Mouse (Mus musculus) thymus, adult 2 months (tissue): ENCODE data around the gene Shq1. TPM values are rescaled to one million over a fixed set of nuclear protein-coding genes. Genes with fewer than 3 reads are reported as not detected.
A peak's percentile ranks its signal among the peaks of the same experiment; 100 is the strongest.

Experiments used
- DNase-seq: peaks from one replicate; pipeline ENCODE4 v3.0.0; 2021
- H3K27ac ChIP-seq: fragments of 200-500 bp; 2 replicates; pipeline ENCODE4 v1.5.1; 2012; ENCODE audit warnings: low read length, control low read depth; ENCODE audit not compliant: control insufficient read depth, insufficient read depth
- H3K27me3 ChIP-seq: fragments of 200-500 bp; 2 replicates; pipeline ENCODE4 v1.6.1; 2012; ENCODE audit warnings: mild to moderate bottlenecking, low read length, moderate library complexity, mixed read lengths; ENCODE audit not compliant: control insufficient read depth, insufficient read depth
- H3K36me3 ChIP-seq: fragments of 200-500 bp; 2 replicates; pipeline ENCODE4 v1.6.1; 2012; ENCODE audit warnings: mild to moderate bottlenecking, low read length, moderate library complexity; ENCODE audit not compliant: control insufficient read depth, insufficient read depth
- H3K4me1 ChIP-seq: fragments of 200-500 bp; replicated peaks from 2 replicates; pipeline ENCODE4 v1.6.1; 2012; ENCODE audit warnings: low read length; ENCODE audit not compliant: control insufficient read depth, insufficient read depth
- H3K4me3 ChIP-seq: fragments of 200-500 bp; 2 replicates; pipeline ENCODE4 v1.5.1; 2012; ENCODE audit warnings: mild to moderate bottlenecking, low read length, control low read depth, moderate library complexity; ENCODE audit not compliant: control insufficient read depth, insufficient read depth
- CTCF ChIP-seq: fragments of 200-500 bp; IDR thresholded peaks from 2 replicates; pipeline ENCODE4 v1.5.1; 2012; ENCODE audit warnings: mild to moderate bottlenecking, control low read depth, low read length, moderate library complexity, borderline replicate concordance; ENCODE audit not compliant: control insufficient read depth, poor library complexity, insufficient read depth; ENCODE audit errors: extremely low read depth
- POLR2A ChIP-seq: fragments of 200-500 bp; IDR thresholded peaks from 2 replicates; pipeline ENCODE4 v1.6.1; 2012; ENCODE audit warnings: mild to moderate bottlenecking, low read length, control low read depth, moderate library complexity; ENCODE audit not compliant: control insufficient read depth, poor library complexity, insufficient read depth; ENCODE audit errors: extremely low read depth
- WGBS: fragments of 180-500 bp; shearing (Covaris S2); methylation state at CpG from one replicate; pipeline ENCODE4 v1.1.7; 2018; 5-methylcytosine and 5-hydroxymethylcytosine counted together
- polyA plus RNA-seq: library from polyadenylated mRNA; depleted of rRNA; stranded (reverse); fragments of >200 nt; gene quantifications from 2 replicates; pipeline ENCODE4 v1.2.3, GENCODE M21; 2012

The Shq1 gene
- polyA plus RNA-seq, 1 experiment, result 5.1 TPM

DNA sequence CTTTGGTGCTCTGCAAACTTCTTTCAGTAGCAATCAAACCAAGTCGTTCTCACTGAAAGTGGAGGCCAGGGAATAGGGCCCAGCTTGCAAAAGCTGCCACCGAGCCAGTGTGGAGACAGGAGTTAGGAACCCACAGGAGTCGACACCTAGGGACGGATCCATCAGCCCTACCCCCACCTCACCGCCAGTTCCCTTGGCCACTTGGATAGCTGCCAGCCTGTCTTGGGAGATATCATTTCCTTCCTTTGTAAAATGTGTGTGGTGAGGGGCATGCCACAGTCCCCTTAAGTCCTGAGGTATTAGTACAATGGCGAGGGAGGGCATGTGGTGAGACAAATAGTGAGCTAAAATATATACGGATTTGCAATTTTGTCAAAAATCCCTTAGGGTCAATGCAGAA is 142.4 kb downstream of the Shq1 start:
- Histone ChIP-seq H3K4me3 (no peak overlapping the region), H3K4me1 (0 out of 2 replicates have a peak, but pooled peaks cover 3% of the 10 kb centered on the region), H3K27ac (no peak overlapping the region), H3K27me3 (no peaks in the 10 kb centered on the region), H3K36me3 (no peaks in the 10 kb centered on the region)
- no peak for TF ChIP-seq POLR2A
- DNase-seq, result no peak
- 27% methylated on average over 7 of the region's 7 CpGs for WGBS

DNA sequence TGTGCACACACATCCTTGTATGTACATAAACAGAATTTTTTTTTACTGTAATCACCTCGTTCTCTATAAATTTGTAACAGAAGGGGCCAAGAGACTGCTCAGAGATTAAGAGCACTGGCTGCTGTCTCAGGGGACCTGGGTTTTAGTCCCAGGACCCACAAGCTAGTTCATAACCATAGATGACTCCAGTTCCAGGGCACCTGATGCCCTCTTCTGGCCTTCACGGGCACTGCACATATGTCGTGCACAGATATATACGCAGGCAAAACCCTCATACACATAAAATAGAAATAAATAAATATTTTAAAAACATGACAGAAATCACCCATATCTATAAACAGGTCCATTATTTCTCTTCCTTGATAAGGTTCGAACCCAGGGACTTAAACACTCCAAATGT is 143.0 kb downstream of the Shq1 start:
- peak; percentile 29 for DNase-seq
- no peak overlapping the region for H3K27ac ChIP-seq
- H3K36me3 ChIP-seq, result no peaks in the 10 kb centered on the region
- no peak overlapping the region for H3K4me3 ChIP-seq
- 90% methylated on average over 5 of the region's 5 CpGs for WGBS
- H3K27me3 ChIP-seq, result no peaks in the 10 kb centered on the region
- H3K4me1 ChIP-seq, result 0 out of 2 replicates have a peak, but pooled peaks cover 3% of the 10 kb centered on the region
- TF ChIP-seq POLR2A, result no peak
- TF ChIP-seq CTCF, result no peak

DNA sequence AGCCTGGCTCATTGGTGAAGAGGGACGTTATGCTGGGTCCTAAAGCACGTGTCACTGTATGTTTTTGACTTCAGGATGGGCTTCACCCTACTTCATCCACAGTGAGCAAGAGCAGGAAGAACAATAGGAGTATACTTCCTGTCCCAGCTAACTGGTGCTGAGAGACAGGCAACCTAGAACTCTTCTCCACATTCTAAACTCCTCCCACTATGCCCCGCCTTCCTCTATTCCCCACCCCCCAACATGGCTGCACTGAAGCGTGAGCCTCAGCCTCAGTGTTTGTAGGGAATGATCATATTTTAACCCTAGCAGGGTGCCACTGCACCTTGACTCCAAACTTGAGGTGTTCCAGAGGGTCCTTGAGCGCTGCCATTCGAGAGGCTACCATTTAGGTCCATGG is 143.8 kb downstream of the Shq1 start:
- WGBS, result 81% methylated on average over 6 of the region's 6 CpGs
- TF ChIP-seq CTCF, result no peak
- no peak for TF ChIP-seq POLR2A
- H3K27ac ChIP-seq, result no peak overlapping the region
- no peak overlapping the region for H3K4me3 ChIP-seq
- H3K4me1 ChIP-seq, result 0 out of 2 replicates have a peak, but pooled peaks cover 3% of the 10 kb centered on the region
- H3K27me3 ChIP-seq, result no peaks in the 10 kb centered on the region
- H3K36me3 ChIP-seq, result no peaks in the 10 kb centered on the region
- DNase-seq, result no peak

DNA sequence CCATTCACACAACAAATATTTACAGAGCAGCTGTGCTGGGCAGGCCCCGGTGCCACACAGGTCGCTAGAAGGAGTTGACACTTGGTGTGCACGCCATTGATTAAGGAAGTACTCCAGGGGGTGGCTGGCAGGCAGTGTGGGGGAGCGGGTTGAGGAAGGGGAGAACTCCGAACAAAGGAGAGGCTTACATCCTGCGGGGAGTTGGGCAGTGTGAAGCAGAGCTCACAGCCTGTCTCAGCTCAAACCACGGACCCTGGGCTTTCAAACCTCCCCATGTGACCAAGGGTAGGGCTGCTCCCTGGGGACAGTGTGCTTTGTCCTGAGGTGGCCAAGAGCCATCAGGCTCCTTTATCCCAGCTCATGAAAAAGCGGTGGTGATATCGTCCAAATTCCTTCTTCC is 144.9 kb downstream of the Shq1 start:
- Histone ChIP-seq H3K36me3 (no peaks in the 10 kb centered on the region), H3K27me3 (no peaks in the 10 kb centered on the region), H3K27ac (no peak overlapping the region), H3K4me1 (0 out of 2 replicates have a peak, but pooled peaks cover 3% of the 10 kb centered on the region), H3K4me3 (no peak overlapping the region)
- WGBS, result 16% methylated on average over 9 of the region's 9 CpGs
- TF ChIP-seq CTCF (no peak), POLR2A (no peak)
- no peak for DNase-seq

DNA sequence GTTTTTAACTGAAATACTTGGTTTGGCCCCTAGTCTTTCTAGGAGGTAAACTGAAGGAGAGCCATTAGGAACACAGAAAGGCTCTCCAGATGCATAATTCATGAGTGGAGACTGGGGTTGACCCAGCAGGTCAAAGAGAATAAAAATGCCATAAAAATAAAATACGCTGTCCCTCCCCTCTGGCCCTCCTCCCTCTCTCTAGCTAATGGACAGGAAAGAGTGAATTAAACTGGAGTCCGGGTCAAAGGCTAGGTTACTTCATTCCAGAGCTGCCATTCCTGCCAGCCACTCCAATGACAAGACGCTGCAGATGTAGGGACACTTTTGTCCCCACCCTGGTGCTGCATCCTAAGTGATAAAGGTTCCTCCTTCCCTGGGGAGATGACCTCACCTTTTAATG is 145.5 kb downstream of the Shq1 start:
- 85% methylated on average over 3 of the region's 3 CpGs for WGBS
- no peak for DNase-seq
- H3K36me3 ChIP-seq, result no peaks in the 10 kb centered on the region

DNA sequence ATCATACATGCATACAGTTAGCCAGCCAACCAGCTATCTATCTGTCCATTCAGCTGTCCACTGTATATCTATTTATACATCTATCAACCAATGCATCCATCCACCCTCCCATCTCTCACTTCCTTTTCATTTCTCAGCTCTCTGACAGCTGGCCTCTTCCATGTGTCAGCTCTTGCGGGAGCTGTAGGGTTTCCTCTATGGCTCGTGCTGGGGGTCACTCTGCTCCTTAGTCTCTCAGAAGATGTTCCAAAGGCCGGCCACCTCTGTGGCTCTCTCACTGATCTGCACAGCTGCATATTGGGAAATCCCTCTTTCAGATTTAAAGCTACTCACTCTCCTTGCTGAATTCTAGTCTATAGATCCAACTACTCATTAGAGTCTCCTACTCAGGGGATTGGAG is 148.5 kb downstream of the Shq1 start:
- Histone ChIP-seq H3K27ac (no peak overlapping the region), H3K36me3 (no peaks in the 10 kb centered on the region), H3K27me3 (no peaks in the 10 kb centered on the region), H3K4me3 (no peak overlapping the region), H3K4me1 (0 out of 2 replicates have a peak, but pooled peaks cover 3% of the 10 kb centered on the region)
- WGBS, result 79% methylated on average over 3 of the region's 3 CpGs
- DNase-seq, result no peak
- TF ChIP-seq POLR2A (no peak), CTCF (no peak)

More for the DNA sequence above, 145.5 kb downstream of the Shq1 start:
- no peak overlapping the region for H3K27ac ChIP-seq
- 0 out of 2 replicates have a peak, but pooled peaks cover 3% of the 10 kb centered on the region for H3K4me1 ChIP-seq
- TF ChIP-seq POLR2A (no peak), CTCF (no peak)
- H3K27me3 ChIP-seq, result no peaks in the 10 kb centered on the region
- no peak overlapping the region for H3K4me3 ChIP-seq
